Mouse (Mus musculus): ENCODE results near the gene 3425401B19Rik.

The 3425401B19Rik gene

DNA sequence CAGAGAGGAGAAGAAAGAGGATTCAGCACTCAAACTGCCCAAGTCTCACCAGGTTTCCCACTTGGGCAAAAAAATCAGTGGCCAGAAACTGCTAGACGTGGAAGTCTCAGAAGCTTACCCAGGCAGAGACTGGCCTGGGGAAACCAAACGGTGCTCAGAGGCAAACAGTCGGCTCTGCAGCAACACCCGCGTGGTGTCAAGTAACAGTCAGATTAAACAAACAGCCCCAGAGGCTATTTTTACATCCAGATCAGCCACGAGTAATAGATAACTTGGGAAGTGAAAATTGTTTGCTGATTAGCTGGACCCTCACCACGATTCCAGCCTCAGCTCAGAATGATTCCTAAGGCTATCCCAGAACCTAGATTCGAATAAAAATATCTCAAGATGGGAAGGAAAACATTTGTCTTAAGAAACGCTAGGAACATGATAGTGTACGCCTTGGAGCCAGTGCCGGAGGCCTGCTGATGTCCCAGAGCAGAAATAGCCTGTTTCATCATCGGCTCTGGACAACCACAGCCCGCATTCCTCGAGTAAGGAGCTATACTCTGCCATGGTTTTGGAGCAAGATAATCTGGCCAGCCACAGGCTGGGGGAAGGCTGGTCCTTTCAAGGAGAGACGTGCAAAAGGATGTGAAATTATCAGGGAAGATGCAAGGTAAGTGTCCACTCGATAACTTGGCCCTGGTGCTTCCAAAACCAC is at the start of gene 3425401B19Rik:
3425401B19Rik (minus strand) TSS at position 170 of the 703 bp plus-strand sequence.
- no peak for DNase-seq (ENCODE audit: low read depth, low spot score)

DNA sequence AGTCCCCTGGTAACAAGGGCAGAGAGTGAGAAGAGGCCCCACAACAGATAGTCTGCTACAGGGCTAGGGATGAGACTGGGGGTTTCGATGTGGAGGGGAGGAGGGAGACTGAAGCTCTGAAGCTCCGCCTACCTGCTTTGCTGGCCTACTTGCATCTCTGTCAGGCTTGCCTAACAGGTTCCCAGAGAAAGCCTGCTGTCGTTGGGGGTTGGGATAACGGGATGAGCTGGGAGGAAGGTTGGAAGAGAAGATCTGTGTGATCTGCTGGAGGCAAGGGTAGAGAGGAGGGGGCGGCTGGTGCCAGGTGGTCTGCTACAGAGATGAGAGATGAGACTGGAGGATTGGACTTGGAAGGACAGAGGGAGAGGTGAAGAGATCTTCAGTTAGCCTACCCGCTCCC is 47.9 kb upstream of the 3425401B19Rik start:
- DNase-seq (ENCODE audit: low read depth, low spot score): no peak

DNA sequence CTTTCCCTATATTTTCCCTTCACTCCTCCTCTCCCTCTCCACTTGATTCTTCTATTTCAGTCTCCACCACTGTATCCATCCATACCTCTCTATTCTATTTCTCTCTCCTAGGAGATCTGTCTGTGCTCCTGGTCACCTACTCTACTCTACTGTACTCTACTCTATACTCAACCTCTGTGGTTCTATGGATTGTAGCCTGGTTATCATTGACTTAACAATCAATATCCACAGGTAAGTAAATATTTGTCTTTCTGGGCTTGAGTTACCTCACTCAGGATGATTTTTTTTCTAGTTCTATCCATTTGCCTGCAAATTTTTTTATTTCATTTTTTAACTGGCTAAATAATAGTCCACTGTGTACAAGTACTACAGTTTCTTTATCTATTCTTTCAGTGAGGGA is 41.8 kb upstream of the 3425401B19Rik start:
- no peak for DNase-seq (ENCODE audit: low read depth, low spot score)

DNA sequence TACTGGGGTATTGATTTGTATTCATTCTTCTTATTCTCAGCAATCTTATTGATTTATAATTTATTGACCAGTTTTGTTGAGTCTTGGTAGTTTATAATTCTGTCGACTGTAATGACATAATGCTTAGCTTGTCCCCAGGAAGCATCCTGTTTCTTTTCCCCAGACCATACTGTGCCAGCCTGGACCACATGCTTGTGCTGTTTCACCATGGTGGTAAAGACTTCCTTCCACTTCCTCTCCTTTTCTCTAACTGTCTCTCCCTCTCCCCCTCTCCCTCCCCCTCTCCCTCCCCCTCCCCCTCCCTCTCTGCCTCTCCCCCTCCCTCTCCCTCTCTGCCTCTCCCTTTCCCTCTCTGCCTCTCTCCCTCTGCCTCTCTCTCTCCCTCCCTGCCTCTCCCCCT is 36.4 kb upstream of the 3425401B19Rik start:
- DNase-seq (ENCODE audit: low read depth, low spot score): no peak

DNA sequence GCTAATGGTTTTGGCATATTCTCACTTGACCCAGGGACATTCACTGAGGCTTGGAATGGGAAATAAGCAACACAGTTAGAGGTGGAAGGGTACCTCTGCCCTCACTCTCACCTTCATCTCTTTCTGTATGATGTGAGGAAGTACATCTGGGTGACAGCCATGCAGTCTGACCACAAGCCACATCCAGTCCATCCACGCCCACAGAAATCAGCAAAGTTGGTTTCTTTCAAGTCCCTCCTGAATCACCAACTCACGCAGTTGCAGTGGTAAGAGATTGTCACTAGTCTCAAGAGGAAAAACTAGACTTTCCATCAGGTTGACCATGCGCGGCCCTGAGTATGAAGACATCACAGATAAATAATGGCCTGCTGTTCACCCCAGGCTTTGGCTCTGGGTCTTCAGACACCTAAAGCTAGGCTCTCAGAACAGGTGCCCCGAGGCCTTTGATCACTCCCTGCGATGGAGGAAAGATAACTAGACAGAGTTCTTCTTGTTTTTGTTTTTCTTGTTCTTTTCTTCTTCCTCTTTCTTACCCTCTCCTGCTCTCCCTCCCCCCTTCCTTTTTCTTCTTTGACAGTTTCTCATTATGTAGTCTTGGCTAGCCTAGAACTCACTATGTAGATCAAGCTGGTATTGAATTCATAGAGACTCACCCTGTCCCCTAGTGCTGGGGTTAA is 31.8 kb upstream of the 3425401B19Rik start:
- peak; percentile 52 for DNase-seq (ENCODE audit: low read depth, low spot score)

DNA sequence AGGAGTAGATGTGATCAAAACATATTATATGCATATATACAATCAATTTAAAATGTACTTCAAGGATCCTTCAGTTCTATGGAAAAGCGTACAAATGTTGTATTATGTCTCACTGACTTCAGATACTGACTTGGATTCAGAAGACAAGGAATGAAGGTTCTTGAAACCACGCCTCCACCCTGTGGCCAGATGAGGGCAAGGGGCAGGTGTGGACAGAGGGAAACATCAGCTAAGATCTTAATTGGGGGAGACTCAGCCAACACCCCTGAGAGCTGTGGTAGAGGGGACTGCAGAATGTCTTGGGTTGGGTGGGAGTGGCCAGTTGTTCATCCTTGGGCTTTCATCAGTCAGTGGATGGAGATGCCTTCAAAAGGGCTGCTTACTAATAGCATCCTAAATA is 30.4 kb upstream of the 3425401B19Rik start:
- DNase-seq (ENCODE audit: low read depth, low spot score): no peak

DNA sequence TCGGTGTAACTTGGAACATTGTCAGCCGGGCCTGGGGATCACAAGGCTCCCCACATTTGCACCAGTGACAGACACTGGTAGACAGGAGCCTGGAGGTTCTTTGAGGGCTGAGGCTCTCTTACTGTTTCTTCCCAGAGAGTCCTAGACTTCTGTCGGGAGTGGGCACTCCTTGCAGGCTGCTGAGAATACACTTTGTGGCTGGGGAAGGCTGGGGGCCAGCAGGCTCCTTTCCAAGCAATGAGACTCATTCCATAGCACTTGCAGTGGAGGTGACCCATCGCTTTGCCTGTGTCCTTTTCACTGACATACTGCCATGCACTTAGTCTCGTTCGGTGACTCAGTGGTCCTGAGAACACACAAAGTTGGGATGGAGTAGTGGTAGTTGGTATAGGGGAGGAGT is 30.0 kb upstream of the 3425401B19Rik start:
- no peak for DNase-seq (ENCODE audit: low read depth, low spot score)

DNA sequence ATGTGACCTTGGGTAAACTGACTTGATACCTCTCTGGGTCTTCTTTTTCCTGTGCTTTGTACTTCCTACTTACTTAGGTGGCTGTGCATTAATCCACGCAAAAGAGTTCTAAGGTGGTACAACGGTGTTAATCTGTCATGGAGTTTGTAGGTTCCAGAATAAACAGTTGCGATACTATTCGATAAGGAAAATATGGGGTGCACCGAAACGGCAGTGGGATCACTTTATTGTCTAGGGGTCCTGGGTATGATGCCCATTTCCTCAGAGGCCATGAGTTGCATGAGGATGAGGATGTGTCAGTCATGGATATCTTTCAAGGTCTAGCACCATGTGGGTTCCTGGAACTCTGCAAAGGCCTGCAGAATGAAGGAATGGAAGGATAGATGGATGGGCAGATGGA is 24.8 kb upstream of the 3425401B19Rik start:
- DNase-seq (ENCODE audit: low read depth, low spot score): no peak

DNA sequence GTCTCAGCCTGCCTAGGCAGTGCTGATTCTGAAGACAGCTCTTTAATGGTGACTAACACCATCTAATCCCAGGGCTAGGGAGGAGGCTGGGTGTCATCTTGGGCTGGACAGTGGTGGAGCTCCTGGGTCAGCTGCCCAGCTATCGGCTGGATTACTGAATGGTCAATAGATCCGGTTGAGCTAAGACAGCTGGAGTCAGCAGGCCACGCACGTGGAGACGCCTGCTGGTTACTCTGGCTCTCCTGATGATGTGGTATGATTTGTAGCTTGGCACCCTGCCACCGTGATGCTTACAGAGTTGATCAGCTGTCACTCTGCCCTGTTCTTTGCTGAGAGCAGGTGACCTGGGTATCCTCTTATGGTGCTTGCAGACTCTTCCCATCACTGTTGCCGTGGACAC is 23.7 kb upstream of the 3425401B19Rik start:
- no peak for DNase-seq (ENCODE audit: low read depth, low spot score)

DNA sequence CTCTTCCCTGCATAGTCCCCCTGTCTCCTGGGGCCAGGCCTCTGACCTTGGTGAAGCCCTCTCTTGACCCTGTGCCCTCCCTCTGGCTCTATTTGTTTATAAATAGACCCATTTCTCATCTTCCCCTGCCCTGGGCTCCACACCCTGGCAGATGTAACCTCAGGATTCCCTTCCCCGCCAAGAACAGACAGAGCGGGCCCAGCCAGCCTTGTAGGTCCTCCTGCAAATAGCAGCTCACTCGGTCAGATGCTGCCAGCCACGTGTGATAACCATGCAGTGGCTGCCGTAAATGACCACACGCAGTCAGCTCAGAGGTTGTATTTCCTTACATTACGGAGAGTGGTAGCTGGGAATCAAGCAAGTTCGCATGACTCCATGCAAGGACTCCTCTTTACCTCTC is 22.8 kb upstream of the 3425401B19Rik start:
- no peak for DNase-seq (ENCODE audit: low read depth, low spot score)

DNA sequence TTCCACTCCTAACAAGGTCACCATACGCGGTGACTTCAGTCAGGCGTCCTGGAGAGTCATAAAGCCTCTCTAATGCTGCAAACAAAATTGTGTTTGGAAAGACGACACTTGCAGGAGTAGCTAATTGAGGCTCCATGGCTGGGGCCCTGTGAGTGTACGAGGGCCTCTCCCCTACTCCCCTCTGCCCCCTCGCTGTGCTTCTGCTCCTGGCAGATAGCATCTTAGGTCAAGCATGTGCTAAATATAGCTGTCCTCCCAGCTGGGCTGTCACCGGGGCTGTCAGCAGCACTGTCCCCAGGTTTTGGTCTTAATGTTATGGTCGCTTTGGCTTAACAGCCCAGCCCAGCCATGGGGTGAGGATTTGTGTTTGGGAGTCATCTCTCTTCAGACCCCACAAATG is 15.9 kb upstream of the 3425401B19Rik start:
- no peak for DNase-seq (ENCODE audit: low read depth, low spot score)

DNA sequence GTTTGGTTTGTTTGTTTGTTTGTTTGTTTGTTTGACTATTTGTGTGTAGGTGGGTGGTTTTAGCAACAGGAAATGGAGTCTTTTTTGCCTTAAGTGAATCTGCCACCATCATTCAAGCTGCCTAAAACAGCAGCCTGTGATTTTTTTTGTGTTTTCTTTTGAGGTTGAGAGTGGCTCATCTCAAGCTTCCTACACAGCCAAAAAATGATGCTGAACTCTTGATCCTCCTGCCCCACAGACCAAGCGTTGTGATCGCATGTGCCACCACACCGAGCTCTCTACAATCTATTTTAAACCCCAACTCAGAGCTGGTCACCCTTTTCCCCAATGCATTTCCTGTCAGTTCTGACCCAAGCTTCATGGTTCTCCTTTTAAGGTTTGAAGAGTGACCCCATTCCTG is 13.5 kb upstream of the 3425401B19Rik start:
- DNase-seq (ENCODE audit: low read depth, low spot score): no peak

DNA sequence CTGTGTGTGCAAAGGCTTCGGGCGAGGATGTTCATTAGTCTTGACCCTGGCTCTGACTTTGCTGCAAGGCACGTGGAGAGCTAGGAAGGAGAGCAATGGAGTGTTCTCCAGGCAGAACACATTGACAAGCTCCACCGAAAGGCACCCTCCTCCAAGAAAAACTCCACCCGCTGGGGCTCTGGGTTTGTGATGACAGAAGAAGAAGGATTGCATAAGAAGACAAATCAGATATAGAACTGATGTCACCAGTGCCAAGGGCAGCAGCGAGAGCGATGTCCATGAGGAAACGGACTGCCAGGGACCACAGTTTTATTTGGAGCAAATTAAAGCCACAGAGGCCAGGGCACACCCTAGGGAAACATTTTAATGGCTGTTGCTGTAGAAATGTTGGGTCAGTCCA is 12.7 kb upstream of the 3425401B19Rik start:
- DNase-seq (ENCODE audit: low read depth, low spot score): no peak

DNA sequence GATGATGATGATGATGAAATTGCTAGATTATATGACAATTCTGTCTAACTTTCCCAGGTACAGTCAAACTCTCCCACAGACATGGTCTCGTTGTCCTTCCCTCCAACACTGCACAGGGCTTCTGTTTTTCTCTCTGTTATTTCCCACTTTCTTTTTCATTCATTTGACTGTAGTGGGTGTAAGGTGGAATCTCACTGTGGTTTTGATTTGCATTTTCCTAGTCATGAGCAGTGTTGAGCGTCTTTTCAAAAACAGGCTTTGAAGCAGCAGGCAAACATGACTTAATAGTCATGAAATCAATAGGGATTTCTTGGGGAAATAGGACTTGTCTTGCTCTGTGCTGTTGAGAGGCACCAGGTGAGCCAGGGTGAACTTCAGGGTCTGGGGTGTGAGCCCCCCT is 11.3 kb upstream of the 3425401B19Rik start:
- DNase-seq (ENCODE audit: low read depth, low spot score): no peak

DNA sequence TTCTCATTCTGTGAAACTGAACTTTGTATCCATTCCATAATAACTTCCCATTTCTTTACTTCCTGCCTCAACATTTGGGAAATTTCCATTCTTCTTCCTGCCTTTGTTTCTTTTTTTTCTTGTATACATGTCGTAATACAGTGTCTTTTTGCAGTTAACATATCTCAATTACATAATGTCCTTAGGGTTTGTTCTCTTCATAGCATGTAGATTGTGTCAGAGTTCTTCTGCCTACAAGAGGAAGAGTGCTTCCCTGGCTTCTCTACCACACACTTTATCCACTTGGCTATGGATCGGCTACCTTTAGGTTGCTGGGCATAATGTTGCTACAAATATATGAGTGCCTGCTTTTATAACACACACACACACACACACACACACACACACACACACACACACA is 10.8 kb upstream of the 3425401B19Rik start:
- no peak for DNase-seq (ENCODE audit: low read depth, low spot score)

DNA sequence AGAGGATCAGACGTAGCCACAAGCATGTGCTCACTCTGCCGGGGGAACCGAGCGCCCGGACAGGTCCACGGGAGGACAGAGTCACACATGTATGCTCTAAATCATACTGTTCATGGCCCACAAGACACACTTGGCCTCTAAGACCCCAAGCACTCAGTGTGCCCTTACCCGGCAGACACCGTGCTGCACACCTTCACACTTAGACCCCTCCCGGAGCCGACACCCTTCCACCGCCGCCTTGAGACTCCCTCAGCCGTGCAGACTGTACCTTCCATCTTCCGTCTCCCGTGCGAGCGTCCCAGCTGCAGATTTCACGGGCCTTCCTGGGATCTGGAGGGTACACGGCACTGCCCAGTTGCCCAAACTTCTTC is 373 bp downstream of the 3425401B19Rik start:
- DNase-seq (ENCODE audit: low read depth, low spot score): no peak

DNA sequence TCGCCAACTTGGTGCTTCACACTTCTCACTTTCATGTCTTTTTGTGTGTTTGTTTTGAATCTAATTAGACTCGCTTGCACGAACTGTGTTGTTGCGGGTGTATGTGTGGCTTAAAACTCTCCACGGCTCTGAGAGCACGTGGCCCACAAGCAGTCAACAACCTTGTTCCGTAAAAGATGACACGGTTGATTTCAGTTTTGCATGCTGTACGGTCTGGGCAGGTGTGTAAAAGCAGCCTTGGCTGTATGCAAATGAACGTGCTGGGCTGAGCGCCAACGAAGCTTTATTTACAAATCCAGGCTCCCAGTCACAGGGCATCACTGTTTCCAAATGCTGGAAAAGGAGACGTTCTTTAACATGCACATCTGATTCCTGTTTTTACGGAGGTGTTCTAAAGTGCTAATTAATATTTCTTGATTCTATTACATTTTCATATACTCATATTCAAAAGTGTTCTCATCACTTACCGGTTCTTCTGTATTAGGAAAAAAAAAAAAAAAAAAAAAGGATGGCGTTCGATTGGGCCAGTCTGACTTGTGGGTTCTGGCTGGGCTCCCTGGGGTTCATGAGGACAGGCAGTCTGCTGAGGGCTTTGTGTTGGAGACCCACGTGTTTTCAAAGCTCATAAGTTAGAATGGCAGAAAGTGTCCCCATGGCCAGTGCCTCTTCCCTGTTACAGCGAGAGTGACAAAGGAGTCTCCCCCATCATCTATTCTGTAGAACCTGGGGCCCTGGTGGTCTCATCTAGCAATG is 935 bp downstream of the 3425401B19Rik start:
- no peak for DNase-seq (ENCODE audit: low read depth, low spot score)

DNA sequence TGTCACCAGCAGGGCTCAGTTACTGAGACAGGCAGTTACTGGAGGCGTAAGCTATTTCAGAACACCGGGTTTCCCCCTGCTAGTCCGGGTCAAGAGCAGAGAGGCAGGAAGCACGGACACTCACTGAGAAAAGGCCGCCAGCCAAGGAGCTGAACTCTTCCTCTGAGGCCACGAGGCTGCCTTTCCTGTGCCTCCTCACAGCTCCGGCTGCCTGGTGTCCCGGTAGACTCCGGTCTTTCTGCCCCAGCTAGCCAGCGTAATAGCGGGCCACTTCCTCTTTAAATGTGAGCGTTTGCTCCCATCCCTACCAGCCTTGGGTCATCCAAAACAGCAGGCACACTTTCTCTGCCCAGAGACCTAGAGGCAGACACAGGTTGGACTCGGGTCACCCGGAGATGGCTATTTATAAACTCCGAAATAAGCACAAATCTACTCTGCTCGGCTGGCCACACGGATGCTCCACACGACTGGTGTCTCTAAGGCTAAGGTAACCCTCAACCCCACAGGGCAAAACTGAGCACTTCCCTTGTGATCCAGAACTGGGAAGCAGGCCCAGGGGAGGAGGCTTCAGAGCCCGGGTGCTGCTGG is 1.7 kb downstream of the 3425401B19Rik start:
- no peak for DNase-seq (ENCODE audit: low read depth, low spot score)

DNA sequence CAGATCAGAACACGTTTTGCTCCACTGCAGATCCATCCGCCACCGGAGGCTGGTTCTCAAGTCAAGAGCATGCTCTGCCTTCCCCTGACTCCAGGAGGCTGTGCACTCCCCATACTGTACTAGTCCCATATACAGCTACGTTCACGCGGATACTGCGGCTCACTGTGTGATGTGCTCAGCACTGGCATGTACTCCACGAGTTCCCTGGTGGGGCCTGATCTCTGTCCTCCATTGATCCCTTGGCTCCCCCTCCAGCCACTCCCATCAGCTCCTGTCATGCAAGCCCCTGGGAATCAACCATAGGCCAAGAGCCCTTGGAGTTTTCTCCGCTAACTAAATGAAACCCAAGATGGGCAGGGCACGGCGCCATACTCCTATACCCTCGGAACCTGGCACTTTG is 2.6 kb downstream of the 3425401B19Rik start:
- no peak for DNase-seq (ENCODE audit: low read depth, low spot score)

DNA sequence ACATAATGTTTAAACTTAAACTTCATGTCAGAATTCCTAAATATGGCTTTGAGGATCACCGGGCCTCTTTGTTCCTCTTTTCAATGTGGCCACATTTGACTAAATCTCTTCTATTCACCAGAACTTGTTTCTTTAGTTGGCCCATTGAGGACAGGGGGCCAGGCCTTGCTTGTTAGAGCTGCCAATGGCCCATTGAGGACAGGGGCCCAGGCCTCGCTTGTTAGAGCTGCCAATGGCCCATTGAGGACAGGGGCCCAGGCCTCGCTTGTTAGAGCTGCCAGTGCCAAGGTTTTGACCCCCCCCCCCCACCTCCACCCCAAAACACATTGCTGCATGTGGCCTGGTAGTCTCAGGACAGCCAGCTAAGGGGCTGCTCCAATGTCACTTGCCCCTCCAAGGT is 3.5 kb downstream of the 3425401B19Rik start:
- no peak for DNase-seq (ENCODE audit: low read depth, low spot score)

DNA sequence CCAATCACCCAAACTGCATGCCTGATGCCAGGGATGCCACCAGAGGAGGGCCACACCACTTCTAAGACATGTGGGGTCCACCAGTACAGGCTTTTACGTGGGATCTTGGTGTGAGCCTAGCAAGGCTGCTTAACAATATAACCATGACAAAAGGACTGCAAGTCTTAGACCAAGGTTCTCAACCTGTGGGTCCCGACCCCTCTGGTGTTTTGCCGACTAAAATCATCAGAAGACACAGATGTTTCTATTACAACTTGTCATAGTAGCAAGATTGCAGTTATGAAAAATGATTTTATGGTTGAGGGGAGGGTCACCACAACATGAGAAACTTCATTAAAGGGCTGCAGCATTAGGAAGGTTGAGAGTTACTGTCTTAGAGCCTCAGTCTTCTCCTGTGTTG is 6.5 kb downstream of the 3425401B19Rik start:
- DNase-seq (ENCODE audit: low read depth, low spot score): no peak

DNA sequence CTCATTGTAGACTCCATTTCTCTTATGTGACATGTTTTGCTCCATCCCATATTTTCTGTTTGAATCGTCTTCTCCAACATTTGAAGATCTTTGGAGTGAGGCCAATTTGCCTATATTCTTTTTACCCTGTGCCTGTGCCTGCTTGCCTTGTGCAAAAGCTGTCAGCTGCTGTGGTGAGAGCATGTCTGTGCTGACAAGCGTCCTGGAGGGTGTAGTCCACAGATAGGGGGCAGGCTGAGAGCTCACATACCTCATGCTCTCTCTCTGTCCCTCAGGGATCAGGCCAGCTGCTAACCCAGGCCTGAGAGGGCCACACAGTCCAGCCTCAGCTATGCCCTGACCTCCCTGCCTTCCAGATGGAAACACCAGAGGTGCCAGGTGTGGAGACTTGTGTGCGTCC is 11.9 kb downstream of the 3425401B19Rik start:
- DNase-seq (ENCODE audit: low read depth, low spot score): no peak
